Mouse (Mus musculus): ENCODE results near the gene Herc1.

The Herc1 gene

DNA sequence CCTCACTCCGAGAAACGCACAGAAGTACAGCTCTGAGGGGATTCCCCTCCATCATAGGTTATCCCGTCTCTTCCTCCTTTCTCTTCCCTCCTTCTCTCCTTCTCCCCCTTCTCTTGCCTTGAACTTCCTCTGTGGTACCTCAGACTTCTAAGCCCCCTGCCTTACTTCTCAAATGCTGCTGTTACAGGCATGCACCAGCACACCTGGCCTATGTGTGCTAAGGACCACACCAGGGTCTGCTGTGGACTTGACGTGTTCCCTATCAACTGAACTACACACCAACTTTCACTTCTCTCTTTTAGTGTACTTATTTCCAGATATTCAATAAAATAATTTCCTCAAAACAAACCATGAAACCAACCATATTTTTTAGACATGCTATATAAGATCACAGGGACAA, 192.5 kb downstream of the Herc1 start:
- DNase-seq = no peak
